Mouse (Mus musculus) forebrain, embryonic 12.5 days (tissue): ENCODE data around the gene Mpp2. TPM values are rescaled to one million over a fixed set of nuclear protein-coding genes. Genes with fewer than 3 reads are reported as not detected.

Source experiments
- ATAC-seq: fragments of 200-750 bp; cut with Nextera tagmentation; 2 replicates; pipeline ENCODE4 v1.8.0; 2017; ENCODE audit warnings: moderate TSS enrichment; ENCODE audit not compliant: low FRiP score
- H3K27ac ChIP-seq: fragments of 300-500 bp; sonication (generic); 2 replicates; pipeline ENCODE4 v1.5.1; 2016; ENCODE audit warnings: mild to moderate bottlenecking
- H3K27me3 ChIP-seq: fragments of 300-500 bp; sonication (generic); 2 replicates; pipeline ENCODE4 v1.6.1; 2016; ENCODE audit warnings: mild to moderate bottlenecking
- H3K36me3 ChIP-seq: fragments of 300-500 bp; sonication (generic); replicated peaks from 2 replicates; pipeline ENCODE4 v1.6.1; 2016; ENCODE audit warnings: mild to moderate bottlenecking
- H3K4me1 ChIP-seq: fragments of 300-500 bp; sonication (generic); 2 replicates; pipeline ENCODE4 v1.6.1; 2016
- H3K4me2 ChIP-seq: fragments of 300-500 bp; sonication (generic); 2 replicates; pipeline ENCODE4 v1.6.1; 2016; ENCODE audit warnings: mild to moderate bottlenecking, moderate library complexity
- H3K4me3 ChIP-seq: fragments of 300-500 bp; sonication (generic); replicated peaks from 2 replicates; pipeline ENCODE4 v1.5.1; 2016; ENCODE audit warnings: mild to moderate bottlenecking
- H3K9ac ChIP-seq: fragments of 300-500 bp; sonication (generic); 2 replicates; pipeline ENCODE4 v1.6.1; 2016; ENCODE audit warnings: mild to moderate bottlenecking
- H3K9me3 ChIP-seq: fragments of 300-500 bp; sonication (generic); 2 replicates; pipeline ENCODE4 v1.6.1; 2016
- WGBS: fragments of 180-500 bp; shearing (Covaris S2); methylation state at CpG from one replicate; pipeline ENCODE4 v1.1.7; 2016; 5-methylcytosine and 5-hydroxymethylcytosine counted together
- polyA plus RNA-seq: library from polyadenylated mRNA; unstranded; fragments of >200 nt; fragmentation: Nextera tagmentation; extraction: Ambion mirVana; gene quantifications from 2 replicates; pipeline ENCODE4 v1.2.1, GENCODE M21; 2016

Gene Mpp2
- polyA plus RNA-seq, 1 experiment from 2014 or later, result 24.9 TPM

GRCm38 (mm10) chr11:102043381-102043780 is 44.9 kb downstream of the Mpp2 start:
- Histone ChIP-seq H3K27me3 (no peaks in the 10 kb centered on the region), H3K4me1 (no peaks in the 10 kb centered on the region), H3K27ac (no peak overlapping the region), H3K4me2 (no peak overlapping the region), H3K4me3 (no peak overlapping the region), H3K9me3 (peaks cover 17% of the 10 kb centered on the region), H3K36me3 (no peaks in the 10 kb centered on the region), H3K9ac (no peak overlapping the region)
- ATAC-seq, result no peak
- 84% methylated on average over 6 of the region's 6 CpGs for WGBS

GRCm38 (mm10) chr11:102042971-102043370 is 45.3 kb downstream of the Mpp2 start:
- no peaks in the 10 kb centered on the region for H3K4me1 ChIP-seq
- no peak overlapping the region for H3K27ac ChIP-seq
- no peaks in the 10 kb centered on the region for H3K36me3 ChIP-seq
- H3K9ac ChIP-seq, result no peak overlapping the region
- peaks cover 17% of the 10 kb centered on the region for H3K9me3 ChIP-seq
- no peaks in the 10 kb centered on the region for H3K27me3 ChIP-seq
- no peak overlapping the region for H3K4me3 ChIP-seq
- ATAC-seq, result no peak
- 96% methylated on average over 13 of the region's 14 CpGs for WGBS
- H3K4me2 ChIP-seq, result no peak overlapping the region

GRCm38 (mm10) chr11:102041350-102041949 is 46.9 kb downstream of the Mpp2 start, which contains the start of gene Cd300lg:
TSS of gene Cd300lg (plus strand) at chr11:102041509.
- Histone ChIP-seq H3K9me3 (peaks cover 17% of the 10 kb centered on the region), H3K27ac (no peak within 1 kb of the TSS), H3K4me3 (no peak within 1 kb of the TSS), H3K9ac (no peak within 1 kb of the TSS), H3K4me1 (no peaks in the 10 kb centered on the region), H3K4me2 (no peak within 1 kb of the TSS), H3K36me3 (no peaks in the 10 kb centered on the region), H3K27me3 (0 out of 2 replicates have a peak, but pooled peaks cover 2% of the 10 kb centered on the region)
- no peak for ATAC-seq
- WGBS, result 62% methylated on average over 5 of the region's 5 CpGs

GRCm38 (mm10) chr11:102040646-102041045 is 47.7 kb downstream of the Mpp2 start:
- WGBS, result 66% methylated on average over 4 of the region's 4 CpGs
- H3K9me3 ChIP-seq, result peaks cover 10% of the 10 kb centered on the region
- H3K4me1 ChIP-seq, result no peaks in the 10 kb centered on the region
- ATAC-seq, result no peak
- H3K36me3 ChIP-seq, result no peaks in the 10 kb centered on the region
- 0 out of 2 replicates have a peak, but pooled peaks cover 2% of the 10 kb centered on the region for H3K27me3 ChIP-seq
- no peak overlapping the region for H3K4me3 ChIP-seq
- H3K4me2 ChIP-seq, result no peak overlapping the region
- H3K27ac ChIP-seq, result no peak overlapping the region
- H3K9ac ChIP-seq, result no peak overlapping the region

- H3K27ac ChIP-seq, result no peak overlapping the region
- H3K4me2 ChIP-seq, result no peak overlapping the region
- H3K4me3 ChIP-seq, result no peak overlapping the region
- H3K4me1 ChIP-seq, result no peaks in the 10 kb centered on the region
- no peak overlapping the region for H3K9ac ChIP-seq
- H3K9me3 ChIP-seq, result peaks cover 5% of the 10 kb centered on the region
- 0 out of 2 replicates have a peak, but pooled peaks cover 2% of the 10 kb centered on the region for H3K27me3 ChIP-seq
- WGBS, result under 1% methylated on average over 9 of the region's 9 CpGs
- peak; percentile 75; the same call in 1 of the 2 replicates for ATAC-seq
- no peaks in the 10 kb centered on the region for H3K36me3 ChIP-seq
These were observed 48.2 kb downstream of the Mpp2 start for GRCm38 (mm10) chr11:102040138-102040524.

GRCm38 (mm10) chr11:102039487-102040137 is 48.7 kb downstream of the Mpp2 start:
- H3K4me2 ChIP-seq, result no peak overlapping the region
- 65% methylated on average over 13 of the region's 13 CpGs for WGBS
- H3K27ac ChIP-seq, result no peak overlapping the region
- H3K9ac ChIP-seq, result no peak overlapping the region
- no peaks in the 10 kb centered on the region for H3K36me3 ChIP-seq
- 0 out of 2 replicates have a peak, but pooled peaks cover 2% of the 10 kb centered on the region for H3K27me3 ChIP-seq
- H3K4me3 ChIP-seq, result no peak overlapping the region
- 0 out of 2 replicates have a peak, but pooled peaks cover 1% of the 10 kb centered on the region for H3K9me3 ChIP-seq
- H3K4me1 ChIP-seq, result no peaks in the 10 kb centered on the region
- ATAC-seq, result no peak

GRCm38 (mm10) chr11:102037789-102038188 is 50.5 kb downstream of the Mpp2 start:
- Histone ChIP-seq H3K27ac (no peak overlapping the region; the same call in 1 of the 2 replicates), H3K4me2 (no peak overlapping the region), H3K4me1 (no peaks in the 10 kb centered on the region), H3K4me3 (no peak overlapping the region), H3K9ac (no peak overlapping the region), H3K27me3 (peaks cover 6% of the 10 kb centered on the region; the same call in 1 of the 2 replicates), H3K36me3 (no peaks in the 10 kb centered on the region), H3K9me3 (no peaks in the 10 kb centered on the region)
- WGBS, result 87% methylated on average over 6 of the region's 6 CpGs
- ATAC-seq, result no peak

GRCm38 (mm10) chr11:102036336-102036735 is 52.0 kb downstream of the Mpp2 start:
- peaks cover 7% of the 10 kb centered on the region for H3K27me3 ChIP-seq
- H3K9me3 ChIP-seq, result no peaks in the 10 kb centered on the region
- 81% methylated on average over 7 of the region's 7 CpGs for WGBS
- no peak overlapping the region for H3K4me2 ChIP-seq
- no peak overlapping the region for H3K9ac ChIP-seq
- no peaks in the 10 kb centered on the region for H3K36me3 ChIP-seq
- H3K4me3 ChIP-seq, result no peak overlapping the region
- no peaks in the 10 kb centered on the region for H3K4me1 ChIP-seq
- no peak for ATAC-seq
- H3K27ac ChIP-seq, result no peak overlapping the region

GRCm38 (mm10) chr11:102035456-102035960 is 52.8 kb downstream of the Mpp2 start:
- no peak overlapping the region for H3K9ac ChIP-seq
- 81% methylated on average over 5 of the region's 5 CpGs for WGBS
- H3K27ac ChIP-seq, result no peak overlapping the region

GRCm38 (mm10) chr11:102034887-102035286 is 53.4 kb downstream of the Mpp2 start:
- H3K27me3 ChIP-seq, result peaks cover 12% of the 10 kb centered on the region
- H3K36me3 ChIP-seq, result no peaks in the 10 kb centered on the region
- no peak overlapping the region for H3K4me2 ChIP-seq
- no peak for ATAC-seq
- H3K27ac ChIP-seq, result no peak overlapping the region
- no peaks in the 10 kb centered on the region for H3K9me3 ChIP-seq
- no peaks in the 10 kb centered on the region for H3K4me1 ChIP-seq
- no peak overlapping the region for H3K9ac ChIP-seq
- WGBS, result 72% methylated on average over 8 of the region's 8 CpGs
- no peak overlapping the region for H3K4me3 ChIP-seq

More at GRCm38 (mm10) chr11:102035456-102035960, 52.8 kb downstream of the Mpp2 start:
- Histone ChIP-seq H3K36me3 (no peaks in the 10 kb centered on the region), H3K4me1 (no peaks in the 10 kb centered on the region), H3K4me3 (no peak overlapping the region), H3K27me3 (peaks cover 12% of the 10 kb centered on the region), H3K9me3 (no peaks in the 10 kb centered on the region), H3K4me2 (no peak overlapping the region)
- ATAC-seq, result no peak

- peaks cover 4% of the 10 kb centered on the region for H3K4me1 ChIP-seq
- peaks cover 12% of the 10 kb centered on the region for H3K27me3 ChIP-seq
- H3K27ac ChIP-seq, result no peak overlapping the region
- no peak overlapping the region for H3K4me2 ChIP-seq
- no peaks in the 10 kb centered on the region for H3K36me3 ChIP-seq
- H3K4me3 ChIP-seq, result no peak overlapping the region
- ATAC-seq, result no peak
- 90% methylated on average over 12 of the region's 12 CpGs for WGBS
- H3K9ac ChIP-seq, result no peak overlapping the region
- no peaks in the 10 kb centered on the region for H3K9me3 ChIP-seq
These were observed 55.2 kb downstream of the Mpp2 start for GRCm38 (mm10) chr11:102033055-102033591.

GRCm38 (mm10) chr11:102031149-102031548 is 57.2 kb downstream of the Mpp2 start:
- 74% methylated on average over 7 of the region's 7 CpGs for WGBS
- H3K9ac ChIP-seq, result no peak overlapping the region
- ATAC-seq, result no peak

More at GRCm38 (mm10) chr11:102031149-102031548, 57.2 kb downstream of the Mpp2 start:
- H3K27me3 ChIP-seq, result peaks cover 10% of the 10 kb centered on the region
- H3K9me3 ChIP-seq, result no peaks in the 10 kb centered on the region
- H3K4me1 ChIP-seq, result peaks cover 16% of the 10 kb centered on the region
- no peak overlapping the region for H3K4me2 ChIP-seq
- H3K27ac ChIP-seq, result no peak overlapping the region
- H3K4me3 ChIP-seq, result no peak overlapping the region
- no peaks in the 10 kb centered on the region for H3K36me3 ChIP-seq
